Mouse (Mus musculus): ENCODE data around the gene Sft2d1.

DNA sequence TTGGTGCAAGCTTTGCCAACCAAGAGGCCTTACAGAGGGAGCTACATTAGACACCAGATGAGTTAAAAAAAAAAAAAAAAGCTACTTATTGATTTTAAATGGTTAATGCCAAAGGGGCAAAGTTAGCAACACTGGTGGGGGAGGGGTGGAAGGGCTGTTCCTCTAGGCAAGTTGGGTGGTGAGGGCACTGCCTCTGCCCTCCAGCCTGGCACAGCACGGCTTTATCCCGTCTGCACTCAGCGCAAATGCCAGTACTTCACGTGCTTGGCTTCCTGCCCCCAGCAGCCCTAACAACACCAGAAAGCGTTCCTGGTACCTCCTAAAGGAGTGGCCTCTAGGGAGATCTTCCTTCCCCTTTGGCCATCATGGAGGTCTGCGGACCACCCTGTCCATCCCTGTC lies 32.5 kb downstream of the Sft2d1 start:
- TF ChIP-seq CTCF (IDR thresholded peaks at IDR 0.05; ENCODE audit: control insufficient read depth, insufficient read depth, insufficient read length) = no peak
- TF ChIP-seq MAX (IDR thresholded peaks at IDR 0.05) = no peak
- TF ChIP-seq USF1 (IDR thresholded peaks at IDR 0.05; ENCODE audit: low read depth) = no peak
- TF ChIP-seq CEBPB (IDR thresholded peaks at IDR 0.05; ENCODE audit: low read depth) = no peak

Data from C2C12 (cell line).